25 mouse cellular contexts compared by ENCODE assay signal in genomic region chr9:120765292-120765691, GRCm38 (mm10).
A peak's percentile ranks its signal among the peaks of the same experiment; 100 is the strongest.
DNase-seq lines count a peak whose midpoint lies in the region; ATAC-seq and TF ChIP-seq lines count a peak whose summit lies in the region.
"Had no signal": no experiment of that assay in that cellular context is flagged by ENCODE, and none has a peak within 500 bp of the region (broad histone marks: within the 10 kb centered on the region; RNA-seq: fewer than 3 reads in every experiment).

No protein-coding gene starts in this region.

- no peak overlapping the region for H3K4me2 ChIP-seq in intestine, postnatal 0 days (replicated peaks; ENCODE audit: low read depth)
- H3K4me2 ChIP-seq in intestine, embryonic 16.5 days (ENCODE audit: low read depth, low read length): no peak overlapping the region
- no peak overlapping the region for H3K4me2 ChIP-seq in lung, embryonic 15.5 days
- no peak overlapping the region for H3K4me2 ChIP-seq in neural tube, embryonic 15.5 days
- H3K4me2 ChIP-seq: heart, embryonic 13.5 days; limb, embryonic 13.5 days; liver, embryonic 12.5 days had no signal

- H3K27me3 ChIP-seq in intestine, postnatal 0 days (replicated peaks; ENCODE audit: control insufficient read depth, insufficient read depth, low read length): no peaks in the 10 kb centered on the region
- H3K27me3 ChIP-seq in intestine, embryonic 16.5 days (replicated peaks; ENCODE audit: control insufficient read depth, insufficient read depth, low read length): no peaks in the 10 kb centered on the region
- H3K27me3 ChIP-seq in lung, embryonic 15.5 days: no peaks in the 10 kb centered on the region
- H3K27me3 ChIP-seq in neural tube, embryonic 15.5 days (replicated peaks): no peaks in the 10 kb centered on the region
- H3K27me3 ChIP-seq: heart, embryonic 13.5 days; limb, embryonic 13.5 days; liver, embryonic 12.5 days had no signal

- H3K4me1 ChIP-seq in intestine, postnatal 0 days (replicated peaks; ENCODE audit: control insufficient read depth, insufficient read depth, low read length): 0 out of 2 replicates have a peak, but pooled peaks cover 4% of the 10 kb centered on the region
- peaks cover 28% of the 10 kb centered on the region for H3K4me1 ChIP-seq in intestine, embryonic 16.5 days (ENCODE audit: control insufficient read depth, insufficient read depth, low read length)
- H3K4me1 ChIP-seq in lung, embryonic 15.5 days: peaks cover 34% of the 10 kb centered on the region
- H3K4me1 ChIP-seq in neural tube, embryonic 15.5 days: peaks cover 13% of the 10 kb centered on the region
- H3K4me1 ChIP-seq: heart, embryonic 13.5 days; liver, embryonic 12.5 days had no signal

- no peaks in the 10 kb centered on the region for H3K36me3 ChIP-seq in intestine, postnatal 0 days (ENCODE audit: control insufficient read depth, insufficient read depth)
- H3K36me3 ChIP-seq in intestine, embryonic 16.5 days (ENCODE audit: control insufficient read depth, insufficient read depth, low read length): no peaks in the 10 kb centered on the region
- no peaks in the 10 kb centered on the region for H3K36me3 ChIP-seq in lung, embryonic 15.5 days
- H3K36me3 ChIP-seq in neural tube, embryonic 15.5 days: no peaks in the 10 kb centered on the region
- H3K36me3 ChIP-seq: embryonic facial prominence, embryonic 10.5 days; forebrain, embryonic 10.5 days; heart, embryonic 13.5 days; limb, embryonic 13.5 days; liver, embryonic 12.5 days; midbrain, embryonic 10.5 days had no signal

- DNase-seq in right cerebral cortex, adult 18-20 months: peak; percentile 8
- no peak for DNase-seq in right cerebral cortex, postnatal 10 days (ENCODE audit: low spot score in 2 of 2)
- peak; percentile 43 to 67 for DNase-seq in lung, postnatal 4 days
- DNase-seq: adrenal gland, postnatal 36 days; cerebellum, adult 11 months; cerebellum, adult 9-11 months; gastrocnemius, postnatal 14 days; heart, adult 18-20 months; heart, postnatal 14 days; kidney, adult 11 months; thymus, postnatal 25 days had no signal

- H3K9ac ChIP-seq in intestine, postnatal 0 days (ENCODE audit: low read depth, low read length): no peak overlapping the region
- H3K9ac ChIP-seq in intestine, embryonic 16.5 days (ENCODE audit: low read depth, low read length): no peak overlapping the region
- H3K9ac ChIP-seq in lung, embryonic 15.5 days: no peak overlapping the region
- H3K9ac ChIP-seq in neural tube, embryonic 15.5 days (replicated peaks): no peak overlapping the region
- H3K9ac ChIP-seq: heart, embryonic 13.5 days; limb, embryonic 13.5 days; liver, embryonic 12.5 days had no signal

- ATAC-seq in intestine, postnatal 0 days: peak; percentile 14; the same call in 1 of the 2 replicates
- no peak for ATAC-seq in intestine, embryonic 16.5 days
- peak; percentile 44; the same call in 1 of the 2 replicates for ATAC-seq in lung, embryonic 15.5 days (ENCODE audit: borderline replicate concordance, extremely low read depth, low FRiP score, low TSS enrichment)
- ATAC-seq in megakaryocyte-erythroid progenitor cell, adult 5-6 weeks (replicated peaks; ENCODE audit: low FRiP score, low TSS enrichment, poor library complexity, severe bottlenecking): no peak
- ATAC-seq in neural tube, embryonic 15.5 days (ENCODE audit: low FRiP score): no peak
- ATAC-seq: forebrain, embryonic 16.5 days; hindbrain, postnatal 0 days; liver, embryonic 12.5 days had no signal

- no peaks in the 10 kb centered on the region for H3K9me3 ChIP-seq in intestine, postnatal 0 days (ENCODE audit: control insufficient read depth)
- no peaks in the 10 kb centered on the region for H3K9me3 ChIP-seq in intestine, embryonic 16.5 days (ENCODE audit: control insufficient read depth, low read length)
- H3K9me3 ChIP-seq in lung, embryonic 15.5 days: no peaks in the 10 kb centered on the region
- H3K9me3 ChIP-seq in neural tube, embryonic 15.5 days (replicated peaks): no peaks in the 10 kb centered on the region
- H3K9me3 ChIP-seq: embryonic facial prominence, embryonic 10.5 days; forebrain, embryonic 10.5 days; heart, embryonic 13.5 days; limb, embryonic 13.5 days; liver, embryonic 12.5 days; midbrain, embryonic 10.5 days had no signal

- no peak for TF ChIP-seq CTCF in intestine, postnatal 0 days (IDR thresholded peaks at IDR 0.05; ENCODE audit: low read depth)

- WGBS in intestine, postnatal 0 days: 75% methylated on average over 4 of the region's 4 CpGs
- WGBS in intestine, embryonic 16.5 days: 68% methylated on average over 4 of the region's 4 CpGs
- 27% methylated on average over 4 of the region's 4 CpGs for WGBS in lung, embryonic 15.5 days
- 83% methylated on average over 4 of the region's 4 CpGs for WGBS in neural tube, embryonic 15.5 days

- no peak overlapping the region for H3K27ac ChIP-seq in intestine, postnatal 0 days (ENCODE audit: low read depth, low read length)
- H3K27ac ChIP-seq in intestine, embryonic 16.5 days (ENCODE audit: low read length): no peak overlapping the region
- H3K27ac ChIP-seq in lung, embryonic 15.5 days: peak overlapping the region; percentile 49
- H3K27ac ChIP-seq in neural tube, embryonic 15.5 days (replicated peaks): no peak overlapping the region
- H3K27ac ChIP-seq: embryonic facial prominence, embryonic 10.5 days; forebrain, embryonic 10.5 days; heart, embryonic 13.5 days; hindbrain, postnatal 0 days; limb, embryonic 13.5 days; liver, embryonic 12.5 days; macrophage; midbrain, embryonic 10.5 days had no signal

- H3K4me3 ChIP-seq in intestine, postnatal 0 days (ENCODE audit: low read depth, low read length): no peak overlapping the region
- no peak overlapping the region for H3K4me3 ChIP-seq in intestine, embryonic 16.5 days (ENCODE audit: low read length)
- H3K4me3 ChIP-seq in lung, embryonic 15.5 days: no peak overlapping the region
- H3K4me3 ChIP-seq in neural tube, embryonic 15.5 days (replicated peaks): no peak overlapping the region
- H3K4me3 ChIP-seq: embryonic facial prominence, embryonic 10.5 days; forebrain, embryonic 10.5 days; heart, embryonic 13.5 days; limb, embryonic 13.5 days; liver, embryonic 12.5 days; midbrain, embryonic 10.5 days had no signal

Comparison
In these comparisons a context has a peak if more than half of its experiments do, and no peak if none do; other contexts are left out.
1. ATAC-seq: peak in intestine, postnatal 0 days (single experiment) and lung, embryonic 15.5 days (single experiment); none in intestine, embryonic 16.5 days (single experiment), megakaryocyte-erythroid progenitor cell, adult 5-6 weeks (single experiment) and neural tube, embryonic 15.5 days (single experiment).
2. DNase-seq: peak in right cerebral cortex, adult 18-20 months (single experiment) and lung, postnatal 4 days (2 of 2); none in right cerebral cortex, postnatal 10 days (0 of 2).